Mouse (Mus musculus): ENCODE measurements around the gene Mag.
"Not testable (repeated sequence)": the region's sequence is repeated elsewhere in the genome, so short reads cannot be mapped to it uniquely, and the experiment has no call there.

DNA sequence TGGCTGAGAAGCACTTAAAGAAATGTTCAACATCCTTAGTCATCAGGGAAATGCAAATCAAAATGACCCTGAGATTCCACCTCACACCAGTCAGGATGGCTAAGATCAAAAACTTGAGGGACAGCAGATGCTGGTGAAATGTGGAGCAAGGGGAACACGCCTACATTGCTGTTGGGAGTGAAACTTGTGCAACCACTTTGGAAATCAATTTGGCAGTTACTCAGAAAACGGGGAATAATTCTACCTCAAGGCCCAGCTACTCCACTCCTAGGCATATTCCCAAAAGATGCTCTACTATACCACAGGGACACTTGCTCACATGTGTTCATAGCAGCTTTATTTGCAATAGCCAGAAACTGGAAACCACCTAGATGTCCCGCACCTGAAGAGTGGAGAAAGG is 35.2 kb upstream of the Mag start:
- not testable (repeated sequence) for TF ChIP-seq CTCF, EP300 (IDR thresholded peaks at IDR 0.05; ENCODE audit: low read depth)
